Mouse (Mus musculus) thymus, postnatal 36 days (tissue): Measurements from ENCODE around the gene Grasp.
A peak's percentile ranks its signal among the peaks of the same experiment; 100 is the strongest.

ENCODE experiments used
- DNase-seq, 2 experiments: peaks; one replicate each; pipeline ENCODE4 v3.0.0; 2022; ENCODE audit warnings: mixed read lengths in 2 of 2

Grasp gene

GRCm38 (mm10) chr15:101248029-101248710 is 24.2 kb downstream of the Grasp start:
- DNase-seq, result no peak

GRCm38 (mm10) chr15:101250220-101250800 is 26.3 kb downstream of the Grasp start:
- peak in 1 of 2 experiments; percentile 59 for DNase-seq

GRCm38 (mm10) chr15:101251930-101252329 is 27.9 kb downstream of the Grasp start:
- DNase-seq, result no peak

- DNase-seq, result no peak
These were observed 28.6 kb downstream of the Grasp start for GRCm38 (mm10) chr15:101252614-101253013.

- DNase-seq, result no peak
These were observed 29.5 kb downstream of the Grasp start for GRCm38 (mm10) chr15:101253563-101253885.

- peak; percentile 68 to 81 for DNase-seq
These were observed 30.2 kb downstream of the Grasp start, which contains the start of gene Nr4a1 for GRCm38 (mm10) chr15:101253886-101254795. Nr4a1 (plus strand) TSS chr15:101254269.

- peak in 1 of 2 experiments; percentile 51 for DNase-seq
These were observed 32.0 kb downstream of the Grasp start for GRCm38 (mm10) chr15:101255842-101256462.

GRCm38 (mm10) chr15:101256463-101257206 is 32.6 kb downstream of the Grasp start:
- DNase-seq, result no peak

- peak; percentile 89 to 94 for DNase-seq
These were observed 34.4 kb downstream of the Grasp start for GRCm38 (mm10) chr15:101258420-101258819.

- no peak for DNase-seq
These were observed 35.9 kb downstream of the Grasp start for GRCm38 (mm10) chr15:101259922-101260321.

- no peak for DNase-seq
These were observed 36.4 kb downstream of the Grasp start for GRCm38 (mm10) chr15:101260387-101260786.

GRCm38 (mm10) chr15:101260874-101261622 is 37.1 kb downstream of the Grasp start:
- no peak for DNase-seq

- no peak for DNase-seq
These were observed 38.5 kb downstream of the Grasp start for GRCm38 (mm10) chr15:101262502-101262901.

- DNase-seq, result peak; percentile 84 to 91
These were observed 42.4 kb downstream of the Grasp start for GRCm38 (mm10) chr15:101266132-101266963.

- peak; percentile 38 to 56 for DNase-seq
These were observed 43.4 kb downstream of the Grasp start for GRCm38 (mm10) chr15:101267053-101268032.

- no peak for DNase-seq
These were observed 46.3 kb downstream of the Grasp start for GRCm38 (mm10) chr15:101270101-101270820.

GRCm38 (mm10) chr15:101271107-101271506 is 47.1 kb downstream of the Grasp start:
- DNase-seq, result no peak

GRCm38 (mm10) chr15:101271513-101271912 is 47.5 kb downstream of the Grasp start:
- DNase-seq, result no peak

GRCm38 (mm10) chr15:101274380-101274779 is 50.4 kb downstream of the Grasp start:
- DNase-seq, result no peak
